Mouse (Mus musculus) frontal cortex, postnatal 25 days (tissue): ENCODE measurements around the gene Abcb1a.
"Not testable (repeated sequence)": the region's sequence is repeated elsewhere in the genome, so short reads cannot be mapped to it uniquely, and the experiment has no call there.

Experiments used
- DNase-seq, 2 experiments: peaks; one replicate each; pipeline ENCODE4 v3.0.0; 2022; ENCODE audit warnings: low spot score in 2 of 2

Gene Abcb1a

DNA sequence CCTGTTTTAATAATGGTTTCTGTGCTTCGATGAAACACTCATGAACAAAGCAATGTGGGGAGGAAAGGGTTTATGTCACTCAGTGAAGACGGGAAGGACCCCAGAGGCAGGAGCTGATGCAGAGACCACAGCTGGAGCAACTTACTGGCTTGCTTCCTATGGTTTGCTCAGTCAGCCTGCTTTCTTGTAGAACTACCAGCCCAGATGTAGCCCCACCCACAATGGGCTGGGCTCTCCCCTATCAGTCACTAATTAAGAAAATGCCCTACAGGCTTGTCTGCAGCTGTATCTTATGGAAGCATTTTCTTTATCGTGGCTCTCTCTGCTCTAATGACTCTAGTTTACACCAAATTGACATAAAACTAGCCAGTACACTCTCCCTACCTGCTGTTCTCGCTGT, 67.9 kb downstream of the Abcb1a start:
- DNase-seq, result no peak

DNA sequence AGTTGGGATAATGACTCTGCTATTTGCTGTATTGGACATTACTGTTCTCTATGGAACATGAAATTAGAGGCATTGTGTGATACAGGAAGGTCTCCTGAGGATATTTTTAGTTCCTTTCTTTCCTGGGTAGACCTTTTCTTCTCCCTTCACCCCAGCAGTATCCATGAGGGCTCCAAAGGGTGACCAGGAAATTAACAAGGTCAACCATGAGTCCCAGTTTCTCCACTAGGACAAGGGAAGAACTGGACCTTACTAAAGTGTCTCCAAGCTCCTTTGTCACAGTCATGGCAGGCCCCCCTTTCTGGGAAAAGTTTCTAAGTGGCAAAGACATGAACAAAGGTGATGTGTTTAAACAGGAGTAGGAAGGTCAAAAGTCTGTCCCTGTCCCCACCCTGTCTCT, 72.8 kb downstream of the Abcb1a start:
- DNase-seq, result no peak

DNA sequence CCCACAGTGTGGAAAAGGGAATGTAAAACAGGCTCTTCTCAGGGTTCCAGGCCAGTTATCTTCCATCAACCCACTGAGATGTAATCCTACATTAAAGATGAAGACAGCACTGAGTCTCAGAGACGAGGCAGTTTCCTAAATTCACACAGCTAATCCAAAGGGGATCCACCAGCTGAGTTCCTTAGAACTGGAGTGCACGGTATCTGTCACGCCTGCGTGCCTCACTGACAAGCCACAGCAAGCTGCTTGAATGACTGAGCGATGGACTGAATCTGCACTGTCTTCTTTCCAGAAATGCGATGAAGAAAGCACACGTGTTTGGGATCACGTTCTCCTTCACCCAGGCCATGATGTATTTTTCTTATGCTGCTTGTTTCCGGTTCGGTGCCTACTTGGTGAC, 73.4 kb downstream of the Abcb1a start:
- DNase-seq, result not testable (repeated sequence)

DNA sequence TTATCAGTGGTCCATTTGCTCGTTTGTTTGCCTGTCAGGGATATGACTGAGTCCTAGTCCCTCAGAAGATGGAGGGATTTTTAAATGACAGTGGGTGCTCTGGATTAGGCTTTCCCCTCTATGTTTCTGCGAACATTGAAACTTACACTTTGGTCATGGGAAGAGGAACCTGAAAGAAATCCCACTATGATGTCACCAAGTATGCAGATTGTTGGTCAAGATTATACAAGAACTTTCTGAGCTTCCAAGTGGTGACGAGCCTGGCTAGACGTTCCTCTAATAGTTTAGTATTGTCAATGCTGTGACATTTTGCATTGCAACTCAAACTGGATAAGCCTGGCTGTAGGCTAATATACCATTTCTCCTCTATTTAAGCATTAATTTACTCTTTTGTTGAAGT, 76.5 kb downstream of the Abcb1a start:
- no peak for DNase-seq

DNA sequence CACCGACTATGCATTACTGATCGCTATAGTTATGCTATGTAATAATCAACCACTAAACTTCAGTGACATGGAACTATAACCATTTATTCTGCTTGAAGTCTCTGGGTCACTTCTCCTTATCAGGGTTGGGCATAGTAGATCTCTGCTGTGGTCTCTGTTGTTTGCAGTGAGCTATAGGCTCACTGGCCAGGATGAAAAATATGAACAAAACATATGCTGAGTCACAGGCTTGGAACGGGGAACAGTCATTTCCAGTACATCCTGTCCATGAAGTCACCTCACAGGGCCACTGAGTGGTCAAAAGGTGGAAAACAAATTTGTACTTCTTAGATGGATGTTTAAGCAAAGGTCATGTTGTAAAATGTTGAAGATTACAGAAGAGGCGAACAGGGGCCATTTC, 77.2 kb downstream of the Abcb1a start:
- no peak for DNase-seq

DNA sequence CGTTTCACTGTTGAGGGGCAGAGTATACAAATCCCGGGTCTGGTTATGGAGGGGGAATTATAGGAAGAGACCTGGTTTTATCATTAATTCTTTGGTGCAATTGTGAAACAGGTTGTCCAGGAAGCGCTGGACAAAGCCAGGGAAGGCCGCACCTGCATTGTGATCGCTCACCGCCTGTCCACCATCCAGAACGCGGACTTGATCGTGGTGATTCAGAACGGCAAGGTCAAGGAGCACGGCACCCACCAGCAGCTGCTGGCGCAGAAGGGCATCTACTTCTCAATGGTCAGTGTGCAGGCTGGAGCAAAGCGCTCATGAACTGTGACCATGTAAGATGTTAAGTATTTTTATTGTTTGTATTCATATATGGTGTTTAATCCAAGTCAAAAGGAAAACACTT, 87.4 kb downstream of the Abcb1a start:
- DNase-seq, result not testable (repeated sequence)

DNA sequence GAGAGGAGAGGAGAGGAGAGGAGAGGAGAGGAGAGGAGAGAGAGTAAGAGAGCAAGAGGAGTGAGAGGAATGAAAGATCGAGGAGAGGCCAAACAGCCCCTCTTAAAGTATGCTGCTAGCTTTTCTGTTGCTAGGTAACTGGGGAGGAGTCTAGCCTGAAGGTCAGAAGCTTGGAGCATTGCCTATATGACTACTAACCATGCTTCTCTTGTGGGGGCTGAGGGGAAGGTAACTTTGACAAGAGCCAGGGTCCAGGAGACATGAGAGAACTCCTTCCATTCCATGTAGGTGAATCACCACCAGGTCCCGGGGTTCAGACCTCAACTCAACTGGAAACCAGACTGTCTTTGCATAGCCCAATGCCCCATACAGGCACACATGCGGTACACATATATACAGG, 113.0 kb downstream of the Abcb1a start:
- no peak for DNase-seq

DNA sequence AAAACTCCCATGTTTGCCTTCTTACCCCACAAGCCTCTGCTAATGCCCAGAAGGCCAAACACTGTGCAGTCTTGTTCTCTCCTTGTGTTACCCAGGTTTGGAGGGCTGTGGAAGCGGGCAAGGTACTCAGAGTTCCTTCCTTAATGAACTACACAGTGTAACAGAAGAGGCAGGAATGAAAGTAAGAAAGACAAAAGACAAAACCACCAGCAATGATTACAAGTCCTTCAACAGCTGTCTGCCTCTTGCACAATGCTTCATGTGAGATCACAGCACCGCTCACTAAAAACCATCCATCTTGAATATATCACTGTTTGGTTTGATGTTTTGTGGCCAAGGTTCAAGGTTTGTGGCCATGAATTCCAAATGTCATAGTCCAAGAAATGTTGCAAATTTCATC, 118.4 kb downstream of the Abcb1a start:
- no peak for DNase-seq

DNA sequence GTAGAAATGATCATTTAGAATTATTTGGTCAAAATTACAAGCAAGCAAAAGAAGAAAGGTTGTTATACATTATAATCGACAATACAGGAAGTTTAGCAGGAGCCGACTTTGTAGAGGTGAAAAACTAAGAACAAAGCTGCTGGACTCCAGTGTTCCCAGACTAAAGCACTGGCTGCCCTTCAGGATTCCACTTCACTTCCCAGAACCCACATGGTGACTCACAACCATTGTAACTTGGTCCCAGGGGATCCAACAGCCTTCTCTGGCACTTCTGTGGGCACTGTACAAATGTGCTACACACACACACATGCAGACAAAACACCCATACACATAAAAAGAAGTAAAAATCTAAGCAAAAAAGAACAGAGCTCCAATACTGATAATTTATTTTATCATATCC, 118.9 kb downstream of the Abcb1a start:
- no peak for DNase-seq

DNA sequence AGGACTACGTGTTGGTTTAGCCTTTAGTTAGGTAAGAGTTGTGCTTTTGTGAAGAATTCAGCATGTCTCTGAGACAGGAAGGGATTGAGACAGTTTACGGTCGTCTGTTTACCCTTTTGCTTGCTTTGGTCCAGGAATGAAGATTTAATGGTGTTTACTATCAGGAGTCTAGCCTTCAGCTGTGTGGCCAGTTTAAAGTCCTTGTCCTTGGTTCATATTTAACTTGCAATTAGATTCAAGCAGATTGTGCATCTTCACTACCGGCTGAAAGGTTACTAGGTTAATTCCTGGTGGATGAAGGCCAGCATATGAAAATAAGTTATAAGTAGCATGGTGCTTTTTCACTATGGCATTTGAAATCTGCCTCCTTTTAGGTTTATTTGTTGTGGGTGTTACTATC, 132.4 kb downstream of the Abcb1a start:
- no peak for DNase-seq
